Mouse (Mus musculus): ENCODE measurements around the gene Klk1b8. TPM values are rescaled to one million over a fixed set of nuclear protein-coding genes. Genes with fewer than 3 reads are reported as not detected.
A peak's percentile ranks its signal among the peaks of the same experiment; 100 is the strongest.
"Not testable (repeated sequence)": the region's sequence is repeated elsewhere in the genome, so short reads cannot be mapped to it uniquely, and the experiment has no call there.

Gene Klk1b8
- total RNA-seq, 2 experiments from 2014 or later: not detected

DNA sequence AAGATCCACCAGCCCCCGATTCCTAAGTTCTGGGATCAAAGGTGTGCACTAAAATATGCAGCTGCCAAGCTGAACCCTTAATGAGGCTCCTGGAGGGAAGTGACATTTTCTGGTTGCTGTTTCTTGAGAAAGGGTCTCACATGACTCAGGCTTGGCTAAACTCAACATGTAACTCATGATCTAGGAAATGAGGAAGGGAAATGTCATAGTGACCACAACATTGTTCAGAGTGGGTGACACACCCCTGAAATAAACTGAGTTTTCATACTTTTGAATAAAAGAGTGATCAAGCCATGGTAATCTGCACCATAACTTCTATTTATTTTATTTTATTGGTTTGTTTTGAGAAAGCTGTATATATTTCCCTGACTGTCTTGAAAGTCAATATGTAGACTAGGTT lies 44.4 kb downstream of the Klk1b8 start:
- peak; percentile 55; the same call in 1 of the 2 replicates for ATAC-seq (replicated peaks; ENCODE audit: poor library complexity)

DNA sequence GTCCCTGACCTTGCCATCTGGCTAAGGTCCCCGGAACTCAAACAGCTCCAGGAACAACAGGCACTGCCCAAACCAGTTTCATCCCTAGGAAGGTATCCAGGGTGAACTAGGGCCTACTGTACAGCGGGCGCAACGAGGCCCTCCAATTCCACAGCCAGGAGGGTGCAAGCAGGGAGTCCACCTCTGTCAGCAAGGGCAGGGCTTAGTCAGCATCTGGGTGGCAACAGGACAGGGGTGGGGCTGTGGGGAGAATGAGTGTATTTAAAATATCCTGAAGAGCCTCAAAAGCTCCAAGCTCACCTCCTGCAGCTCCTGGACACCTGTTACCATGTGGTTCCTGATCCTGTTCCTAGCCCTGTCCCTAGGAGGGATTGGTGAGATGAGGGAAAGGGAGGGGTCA lies 45.1 kb downstream of the Klk1b8 start, which contains the start of gene Klk1b11:
Gene Klk1b11 (plus strand): TSS at position 301 of the 400 bp plus-strand sequence.
- ATAC-seq (replicated peaks; ENCODE audit: poor library complexity): not testable (repeated sequence)

Other genes starting within 250 kb of the Klk1b8 start
- gene Klk13, start 238.1 kb upstream of the Klk1b8 start, total RNA-seq (2015): not detected in 2 replicates
- gene Klk13, start 238.1 kb upstream of the Klk1b8 start, total RNA-seq (2017): not detected in 2 replicates
- not detected in 2 replicates for gene Klk12, start 181.8 kb upstream of the Klk1b8 start, total RNA-seq (2015)
- gene Klk12, start 181.8 kb upstream of the Klk1b8 start, total RNA-seq (2017): not detected in 2 replicates
- not detected in 2 replicates for gene Klk11, start 176.1 kb upstream of the Klk1b8 start, total RNA-seq (2015)
- not detected in 2 replicates for gene Klk11, start 176.1 kb upstream of the Klk1b8 start, total RNA-seq (2017)
- gene Klk10, start 169.6 kb upstream of the Klk1b8 start, total RNA-seq (2015): not detected in 2 replicates
- gene Klk10, start 169.6 kb upstream of the Klk1b8 start, total RNA-seq (2017): not detected in 2 replicates
- gene Klk9, start 158.8 kb upstream of the Klk1b8 start, total RNA-seq (2015): not detected in 2 replicates
- gene Klk9, start 158.8 kb upstream of the Klk1b8 start, total RNA-seq (2017): not detected in 2 replicates
- gene Klk8, start 153.1 kb upstream of the Klk1b8 start, total RNA-seq (2015): 20.1 and 26.6 TPM in 2 replicates
- gene Klk8, start 153.1 kb upstream of the Klk1b8 start, total RNA-seq (2017): 12.5 and 13.3 TPM in 2 replicates
- not detected in 2 replicates for gene Klk7, start 139.4 kb upstream of the Klk1b8 start, total RNA-seq (2015)
- not detected in 2 replicates for gene Klk7, start 139.4 kb upstream of the Klk1b8 start, total RNA-seq (2017)
- not detected in 2 replicates for gene Klk6, start 126.2 kb upstream of the Klk1b8 start, total RNA-seq (2015)
- gene Klk6, start 126.2 kb upstream of the Klk1b8 start, total RNA-seq (2017): not detected in 2 replicates
- not detected in 2 replicates for gene Klk5, start 108.7 kb upstream of the Klk1b8 start, total RNA-seq (2015)
- gene Klk5, start 108.7 kb upstream of the Klk1b8 start, total RNA-seq (2017): not detected in 2 replicates
- not detected in 2 replicates for gene Klk4, start 69.5 kb upstream of the Klk1b8 start, total RNA-seq (2015)
- not detected in 2 replicates for gene Klk4, start 69.5 kb upstream of the Klk1b8 start, total RNA-seq (2017)
- not detected in 2 replicates for gene Klk15, start 16.9 kb upstream of the Klk1b8 start, total RNA-seq (2015)
- not detected in 2 replicates for gene Klk15, start 16.9 kb upstream of the Klk1b8 start, total RNA-seq (2017)
- not detected in 2 replicates for gene Klk1b1, start 16.1 kb downstream of the Klk1b8 start, total RNA-seq (2015)
- gene Klk1b1, start 16.1 kb downstream of the Klk1b8 start, total RNA-seq (2017): not detected in 2 replicates
- not detected in 2 replicates for gene Klk1b9, start 25.4 kb downstream of the Klk1b8 start, total RNA-seq (2015)
- gene Klk1b9, start 25.4 kb downstream of the Klk1b8 start, total RNA-seq (2017): not detected in 2 replicates
- not detected in 2 replicates for gene Klk1b11, start 45.2 kb downstream of the Klk1b8 start, total RNA-seq (2015)
- not detected in 2 replicates for gene Klk1b11, start 45.2 kb downstream of the Klk1b8 start, total RNA-seq (2017)
- not detected in 2 replicates for gene Klk1b26, start 61.5 kb downstream of the Klk1b8 start, total RNA-seq (2015)
- not detected in 2 replicates for gene Klk1b26, start 61.5 kb downstream of the Klk1b8 start, total RNA-seq (2017)
- not detected in 2 replicates for gene Klk1b27, start 101.6 kb downstream of the Klk1b8 start, total RNA-seq (2015)
- gene Klk1b27, start 101.6 kb downstream of the Klk1b8 start, total RNA-seq (2017): not detected in 2 replicates
- gene Klk1b21, start 151.7 kb downstream of the Klk1b8 start, total RNA-seq (2015): not detected in 2 replicates
- not detected in 2 replicates for gene Klk1b21, start 151.7 kb downstream of the Klk1b8 start, total RNA-seq (2017)
- not detected in 2 replicates for gene Klk1b22, start 162.0 kb downstream of the Klk1b8 start, total RNA-seq (2015)
- not detected in 2 replicates for gene Klk1b22, start 162.0 kb downstream of the Klk1b8 start, total RNA-seq (2017)
- gene Klk1b16, start 186.1 kb downstream of the Klk1b8 start, total RNA-seq (2015): not detected in 2 replicates
- not detected in 2 replicates for gene Klk1b16, start 186.1 kb downstream of the Klk1b8 start, total RNA-seq (2017)
- not detected in 2 replicates for gene Klk1b24, start 237.6 kb downstream of the Klk1b8 start, total RNA-seq (2015)
- not detected in 2 replicates for gene Klk1b24, start 237.6 kb downstream of the Klk1b8 start, total RNA-seq (2017)
- gene Klk1b3, start 247.5 kb downstream of the Klk1b8 start, total RNA-seq (2015): not detected in 2 replicates
- not detected in 2 replicates for gene Klk1b3, start 247.5 kb downstream of the Klk1b8 start, total RNA-seq (2017)

Measured in megakaryocyte progenitor cell, adult 5-6 weeks (primary cell).